Mouse (Mus musculus) kidney, postnatal 0 days (tissue): ENCODE results near the gene Hsf4. TPM values are rescaled to one million over a fixed set of nuclear protein-coding genes. Genes with fewer than 3 reads are reported as not detected.
"Not testable (repeated sequence)": the region's sequence is repeated elsewhere in the genome, so short reads cannot be mapped to it uniquely, and the experiment has no call there.

Source experiments
- ATAC-seq: fragments of 200-750 bp; cut with Nextera tagmentation; replicated peaks from 2 replicates; pipeline ENCODE4 v1.8.0; 2017; ENCODE audit warnings: low read depth, moderate number of reproducible peaks, moderate TSS enrichment, moderate library complexity; ENCODE audit not compliant: low FRiP score
- DNase-seq: peaks from one replicate; pipeline ENCODE4 v3.0.0-alpha.2; 2016; ENCODE audit warnings: low spot score
- H3K27ac ChIP-seq: fragments of 300-500 bp; sonication (generic); 2 replicates; pipeline ENCODE4 v1.5.1; 2014; ENCODE audit warnings: mild to moderate bottlenecking
- H3K27me3 ChIP-seq: fragments of 300-500 bp; sonication (generic); 2 replicates; pipeline ENCODE4 v1.6.1; 2014; ENCODE audit warnings: low read length, mixed read lengths; ENCODE audit not compliant: insufficient read depth
- H3K36me3 ChIP-seq: fragments of 300-500 bp; sonication (generic); 2 replicates; pipeline ENCODE4 v1.6.1; 2014; ENCODE audit warnings: low read length, mixed read lengths; ENCODE audit not compliant: insufficient read depth
- H3K4me1 ChIP-seq: fragments of 300-500 bp; sonication (generic); replicated peaks from 2 replicates; pipeline ENCODE4 v1.6.1; 2014; ENCODE audit warnings: antibody characterized with exemption, low read length, mixed read lengths; ENCODE audit not compliant: insufficient read depth
- H3K4me2 ChIP-seq: fragments of 300-500 bp; sonication (generic); 2 replicates; pipeline ENCODE4 v1.6.1; 2014; ENCODE audit warnings: mild to moderate bottlenecking, low read length, moderate library complexity, mixed read lengths
- H3K4me3 ChIP-seq: fragments of 300-500 bp; sonication (generic); replicated peaks from 2 replicates; pipeline ENCODE4 v1.5.1; 2014; ENCODE audit warnings: low read depth, low read length
- H3K9ac ChIP-seq: fragments of 300-500 bp; sonication (generic); 2 replicates; pipeline ENCODE4 v1.6.1; 2014; ENCODE audit warnings: low read depth, low read length
- H3K9me3 ChIP-seq: fragments of 300-500 bp; sonication (generic); replicated peaks from 2 replicates; pipeline ENCODE4 v1.6.1; 2016; ENCODE audit warnings: low read length, inconsistent platforms, mixed read lengths
- CTCF ChIP-seq: IDR thresholded peaks from 2 replicates; pipeline ENCODE4 v1.5.1; 2016; ENCODE audit warnings: antibody characterized with exemption, low read depth, mild to moderate bottlenecking, moderate library complexity
- WGBS: fragments of 180-500 bp; shearing (Covaris S2); extraction: QIAGEN DNeasy Blood & Tissue Kit; methylation state at CpG from one replicate; pipeline ENCODE4 v1.1.7; 2014; 5-methylcytosine and 5-hydroxymethylcytosine counted together
- polyA plus RNA-seq: library from polyadenylated mRNA; unstranded; fragments of >200 nt; fragmentation: Nextera tagmentation; extraction: Ambion mirVana; gene quantifications from 2 replicates; pipeline ENCODE4 v1.2.1, GENCODE M21; 2015

Hsf4 gene
- polyA plus RNA-seq, 1 experiment from 2014 or later: 0.12 TPM

DNA sequence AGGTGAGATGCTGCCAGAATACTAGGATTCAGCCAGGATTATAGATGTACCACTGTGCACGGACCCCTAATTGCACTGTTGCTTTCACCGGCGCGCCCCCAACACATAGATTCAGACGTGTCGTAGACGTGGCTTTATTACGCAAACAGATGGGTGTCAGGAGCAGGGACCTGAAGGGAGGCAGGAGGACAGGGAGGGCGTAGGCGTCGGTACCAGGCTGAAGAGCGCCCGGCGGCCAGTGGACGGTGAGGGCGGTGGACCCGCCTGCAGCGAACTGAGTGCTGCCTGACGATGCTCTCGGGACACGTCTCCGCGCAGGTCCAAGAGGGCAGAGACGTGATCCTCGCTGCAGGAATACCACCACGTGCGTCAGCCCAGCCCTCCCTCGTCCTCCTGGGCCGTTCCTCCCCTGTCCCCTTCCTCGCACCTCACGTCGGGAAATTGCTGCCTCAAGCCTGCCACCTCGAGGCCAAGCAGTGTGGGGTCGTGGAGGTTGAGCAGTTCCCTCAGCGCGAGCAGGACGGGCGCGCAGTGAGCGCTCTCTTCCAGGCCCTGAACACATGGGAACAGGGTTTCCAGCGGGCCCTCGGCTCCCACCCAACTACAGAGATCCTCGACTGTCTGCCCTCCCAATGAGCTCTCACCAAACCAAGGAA lies 20.3 kb downstream of the Hsf4 start, which contains the start of gene 4931428F04Rik:
Gene 4931428F04Rik (minus strand): TSS at position 60 of the 656 bp plus-strand sequence.
- Histone ChIP-seq H3K36me3 (no peaks in the 10 kb centered on the region), H3K4me3 (peak within 1 kb of the TSS; percentile 49), H3K9me3 (no peaks in the 10 kb centered on the region), H3K4me2 (peak within 1 kb of the TSS; percentile 81), H3K9ac (peak within 1 kb of the TSS; percentile 46; the same call in 1 of the 2 replicates), H3K4me1 (peaks cover 18% of the 10 kb centered on the region), H3K27me3 (peaks cover 4% of the 10 kb centered on the region; the same call in 1 of the 2 replicates), H3K27ac (peak within 1 kb of the TSS; percentile 71)
- peak; percentile 53 for ATAC-seq
- DNase-seq: peak; percentile 58
- TF ChIP-seq CTCF: peak; percentile 69
- WGBS: 4% methylated on average over 43 of the region's 43 CpGs

DNA sequence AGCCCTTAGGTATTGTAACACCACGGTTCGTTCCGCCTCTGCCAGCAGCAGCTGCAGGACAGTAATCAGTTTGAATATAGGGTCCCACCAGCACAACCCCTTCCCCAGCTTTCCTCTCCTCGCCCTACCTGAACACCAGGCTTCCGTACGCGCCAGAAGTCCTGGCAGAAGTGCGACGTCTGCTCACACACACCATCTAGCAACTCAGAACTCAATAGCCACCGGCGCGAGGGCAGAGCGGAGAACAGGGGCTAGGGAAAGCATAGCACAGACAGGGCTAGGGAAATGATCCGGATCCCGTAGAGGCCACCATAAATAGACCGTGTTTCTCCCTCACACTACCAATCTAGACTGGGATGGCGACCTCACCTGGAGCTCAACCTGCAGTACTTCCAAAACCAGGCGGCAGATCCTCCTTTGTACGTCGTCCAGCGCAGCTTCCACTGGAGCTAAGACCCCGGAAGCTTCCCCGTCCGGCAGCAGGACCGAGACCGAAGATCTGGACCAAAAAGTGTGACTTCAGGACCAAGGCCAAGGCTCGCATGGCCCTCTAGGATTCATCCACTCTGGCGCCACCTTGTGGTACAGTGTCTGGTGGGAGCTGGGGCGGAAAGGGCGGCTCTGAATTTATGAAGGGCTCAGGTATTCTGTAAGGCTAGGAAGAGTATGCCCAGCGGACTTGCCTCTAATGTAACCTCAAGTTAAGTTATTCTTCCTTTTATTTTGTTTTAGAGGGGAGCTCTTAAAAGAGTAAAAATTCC lies 21.1 kb downstream of the Hsf4 start:
- Histone ChIP-seq H3K27ac (no peak overlapping the region), H3K27me3 (peaks cover 4% of the 10 kb centered on the region; the same call in 1 of the 2 replicates), H3K9me3 (no peaks in the 10 kb centered on the region), H3K4me1 (peaks cover 18% of the 10 kb centered on the region), H3K4me3 (peak overlapping the region; percentile 49; the same call in 1 of the 2 replicates), H3K9ac (no peak overlapping the region), H3K36me3 (no peaks in the 10 kb centered on the region), H3K4me2 (peak overlapping the region; percentile 81)
- TF ChIP-seq CTCF: peak; percentile 97
- ATAC-seq (no peak), DNase-seq (peak; percentile 94)
- WGBS: 9% methylated on average over 31 of the region's 31 CpGs

DNA sequence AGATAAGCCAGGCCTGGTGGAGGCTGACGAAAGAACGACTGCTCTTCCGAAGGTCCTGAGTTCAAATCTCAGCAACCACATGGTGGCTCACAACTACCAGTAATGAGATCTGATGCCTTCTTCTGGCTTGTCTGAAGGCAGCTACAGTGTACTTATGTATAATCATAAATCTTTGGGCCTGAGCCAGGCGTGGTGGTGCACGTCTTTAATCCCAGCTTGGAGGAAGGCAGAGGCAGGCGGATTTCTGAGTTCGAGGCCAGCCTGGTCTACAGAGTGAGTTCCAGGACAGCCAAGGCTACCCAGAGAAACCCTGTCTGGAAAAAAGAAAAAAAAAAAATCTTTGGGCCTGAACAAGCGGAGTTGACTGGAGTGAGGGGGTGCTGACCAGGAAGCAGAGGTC lies 21.8 kb downstream of the Hsf4 start:
- ATAC-seq, H3K9me3 ChIP-seq, H3K27ac ChIP-seq, H3K9ac ChIP-seq, DNase-seq, H3K36me3 ChIP-seq, H3K4me2 ChIP-seq, H3K27me3 ChIP-seq, H3K4me3 ChIP-seq: not testable (repeated sequence)
- peaks cover 18% of the 10 kb centered on the region for H3K4me1 ChIP-seq
- 80% methylated on average over 8 of the region's 8 CpGs for WGBS

DNA sequence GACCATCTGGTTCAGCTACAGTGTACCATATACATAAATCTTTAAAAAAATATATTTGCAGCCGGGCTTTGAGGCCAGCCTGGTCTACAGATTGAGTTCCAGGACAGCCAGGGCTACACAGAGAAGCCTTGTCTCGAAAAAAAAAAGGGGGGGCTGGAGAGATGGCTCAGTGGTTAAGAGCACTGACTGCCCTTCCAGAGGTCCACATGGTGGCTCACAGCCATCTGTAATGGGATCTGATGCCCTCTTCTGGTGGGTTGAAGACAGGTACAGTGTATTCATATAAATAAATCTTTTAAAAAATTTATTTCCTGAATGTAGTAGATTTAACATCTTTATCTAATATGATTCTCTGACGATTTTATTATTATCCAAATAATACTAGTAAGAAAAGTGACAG lies 22.2 kb downstream of the Hsf4 start:
- peaks cover 18% of the 10 kb centered on the region for H3K4me1 ChIP-seq
- H3K36me3 ChIP-seq, DNase-seq, H3K27me3 ChIP-seq, ATAC-seq, H3K9ac ChIP-seq, H3K27ac ChIP-seq, H3K4me2 ChIP-seq, H3K4me3 ChIP-seq, H3K9me3 ChIP-seq: not testable (repeated sequence)
- 73% methylated on average over 3 of the region's 3 CpGs for WGBS
- TF ChIP-seq CTCF: peak; percentile 33; the same call in 1 of the 2 replicates

DNA sequence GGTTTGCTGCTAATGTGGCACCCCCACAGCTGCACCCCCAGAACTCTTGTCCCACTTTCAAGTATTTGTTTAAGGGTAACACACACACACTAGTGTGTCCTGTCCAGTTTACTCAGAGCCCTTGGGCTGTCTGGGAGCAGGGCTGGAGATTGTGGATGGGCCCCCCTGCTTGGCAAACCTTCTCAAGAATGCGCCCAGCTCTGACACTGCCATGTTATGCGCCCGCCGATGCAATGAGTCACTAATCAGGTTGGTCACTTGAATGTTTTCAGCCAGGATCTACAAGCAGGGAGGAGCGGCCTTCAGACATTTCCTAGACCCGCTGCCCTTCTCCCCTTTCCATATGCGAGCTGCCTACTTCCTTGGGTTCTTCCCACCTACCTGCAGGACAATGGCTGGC lies 22.9 kb downstream of the Hsf4 start:
- peaks cover 4% of the 10 kb centered on the region; the same call in 1 of the 2 replicates for H3K27me3 ChIP-seq
- H3K4me1 ChIP-seq: peaks cover 18% of the 10 kb centered on the region
- no peaks in the 10 kb centered on the region for H3K9me3 ChIP-seq
- H3K4me3 ChIP-seq: no peak overlapping the region
- H3K4me2 ChIP-seq: no peak overlapping the region
- DNase-seq: no peak
- H3K27ac ChIP-seq: no peak overlapping the region
- H3K9ac ChIP-seq: no peak overlapping the region
- ATAC-seq: no peak
- H3K36me3 ChIP-seq: no peaks in the 10 kb centered on the region
- WGBS: 73% methylated on average over 7 of the region's 7 CpGs
- TF ChIP-seq CTCF: no peak

DNA sequence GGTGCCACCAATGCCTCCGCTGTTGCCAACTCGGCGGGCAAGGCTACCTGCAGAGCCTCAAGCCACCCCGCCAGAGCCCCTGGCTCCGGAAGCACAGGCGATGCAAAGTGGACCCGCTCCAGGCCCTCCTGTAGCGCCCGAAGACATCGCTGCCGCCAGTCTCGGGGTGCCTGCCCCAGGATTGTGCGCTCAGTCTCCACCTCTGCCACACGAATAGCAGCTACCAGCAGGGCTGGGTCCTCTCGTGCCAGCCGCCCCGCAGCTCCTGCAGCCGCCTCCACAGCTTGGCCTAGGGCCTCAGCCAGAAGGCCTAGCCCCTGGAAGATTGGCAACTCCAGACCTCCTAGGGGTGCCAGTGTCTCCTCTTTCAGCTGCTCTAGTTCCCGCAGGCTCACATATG lies 23.8 kb downstream of the Hsf4 start:
- Histone ChIP-seq H3K27ac (no peak overlapping the region), H3K9ac (no peak overlapping the region), H3K9me3 (no peaks in the 10 kb centered on the region), H3K4me1 (peaks cover 21% of the 10 kb centered on the region), H3K27me3 (peaks cover 4% of the 10 kb centered on the region; the same call in 1 of the 2 replicates), H3K4me2 (no peak overlapping the region), H3K4me3 (no peak overlapping the region), H3K36me3 (no peaks in the 10 kb centered on the region)
- DNase-seq (no peak), ATAC-seq (no peak)
- WGBS: 71% methylated on average over 19 of the region's 19 CpGs
- TF ChIP-seq CTCF: no peak
